Comparison of ENCODE assay signal across 8 mouse cellular contexts in genomic region chr11:105180471-105181091, GRCm38 (mm10). TPM values are rescaled to one million over a fixed set of nuclear protein-coding genes. Genes with fewer than 3 reads are reported as not detected.
DNase-seq lines count a peak whose midpoint lies in the region; ATAC-seq and TF ChIP-seq lines count a peak whose summit lies in the region.

No protein-coding gene starts in this region.

- H3K4me1 ChIP-seq in intestine, embryonic 15.5 days (replicated peaks) = peaks cover 9% of the 10 kb centered on the region
- H3K4me1 ChIP-seq in limb, embryonic 14.5 days (ENCODE audit: control insufficient read depth, insufficient read depth, low read length) = peaks cover 16% of the 10 kb centered on the region
- H3K4me1 ChIP-seq in midbrain, embryonic 14.5 days (ENCODE audit: control insufficient read depth, insufficient read depth, low read length) = peaks cover 18% of the 10 kb centered on the region

- TF ChIP-seq POLR2A in limb, embryonic 14.5 days (IDR thresholded peaks at IDR 0.05; ENCODE audit: borderline replicate concordance, extremely low read depth, insufficient read depth, insufficient read length) = no peak

- H3K4me3 ChIP-seq in intestine, embryonic 15.5 days (replicated peaks) = peak overlapping the region; percentile 95
- H3K4me3 ChIP-seq in limb, embryonic 14.5 days (replicated peaks; ENCODE audit: low read length) = peak overlapping the region; percentile 94
- H3K4me3 ChIP-seq in midbrain, embryonic 14.5 days (replicated peaks; ENCODE audit: low read depth, low read length) = peak overlapping the region; percentile 91

- peak; percentile 52 for ATAC-seq in intestine, embryonic 15.5 days
- peak; percentile 13; the same call in 1 of the 2 replicates for ATAC-seq in limb, embryonic 14.5 days (ENCODE audit: low FRiP score, low read depth)
- no peak; the same call in 1 of the 2 replicates for ATAC-seq in midbrain, embryonic 14.5 days (ENCODE audit: low FRiP score, low TSS enrichment)

- under 1% methylated on average over 33 of the region's 35 CpGs for WGBS in intestine, embryonic 15.5 days
- under 1% methylated on average over 24 of the region's 35 CpGs for WGBS in limb, embryonic 14.5 days
- under 1% methylated on average over 34 of the region's 35 CpGs for WGBS in midbrain, embryonic 14.5 days

- peaks cover 6% of the 10 kb centered on the region; the same call in 1 of the 2 replicates for H3K36me3 ChIP-seq in intestine, embryonic 15.5 days
- H3K36me3 ChIP-seq in limb, embryonic 14.5 days (ENCODE audit: control insufficient read depth, insufficient read depth, low read length) = peaks cover 18% of the 10 kb centered on the region
- H3K36me3 ChIP-seq in midbrain, embryonic 14.5 days (ENCODE audit: control insufficient read depth, insufficient read depth, low read length) = peaks cover 13% of the 10 kb centered on the region

- H3K4me2 ChIP-seq in intestine, embryonic 15.5 days (replicated peaks) = peak overlapping the region; percentile 85
- H3K4me2 ChIP-seq in limb, embryonic 14.5 days (replicated peaks; ENCODE audit: low read depth, low read length, severe bottlenecking) = peak overlapping the region; percentile 70
- peak overlapping the region; percentile 88 for H3K4me2 ChIP-seq in midbrain, embryonic 14.5 days (ENCODE audit: low read length)

- peak overlapping the region; percentile 99 for H3K9ac ChIP-seq in intestine, embryonic 15.5 days
- peak overlapping the region; percentile 99 for H3K9ac ChIP-seq in limb, embryonic 14.5 days (ENCODE audit: low read depth, low read length, severe bottlenecking)
- H3K9ac ChIP-seq in midbrain, embryonic 14.5 days (replicated peaks; ENCODE audit: low read length) = peak overlapping the region; percentile 97

- H3K9me3 ChIP-seq in intestine, embryonic 15.5 days = no peaks in the 10 kb centered on the region
- no peaks in the 10 kb centered on the region for H3K9me3 ChIP-seq in limb, embryonic 14.5 days (ENCODE audit: control insufficient read depth, low read length)
- no peaks in the 10 kb centered on the region for H3K9me3 ChIP-seq in midbrain, embryonic 14.5 days (ENCODE audit: control insufficient read depth, low read length)

- DNase-seq in urinary bladder, adult 18-20 months (ENCODE audit: low spot score in 2 of 2) = peak; percentile 8 to 44
- DNase-seq in urinary bladder, postnatal 10 days (ENCODE audit: low spot score) = no peak
- DNase-seq in embryo, embryonic 10.5 days (ENCODE audit: low spot score) = peak; percentile 54
- DNase-seq in gastrocnemius, postnatal 25 days = peak; percentile 55
- DNase-seq in limb, embryonic 14.5 days (ENCODE audit: low spot score) = no peak
- DNase-seq in midbrain, embryonic 14.5 days = peak; percentile 59
- DNase-seq in spleen, postnatal 36 days (ENCODE audit: low spot score in 2 of 2) = peak; percentile 33 to 43

- peak overlapping the region; percentile 95 for H3K27ac ChIP-seq in intestine, embryonic 15.5 days
- H3K27ac ChIP-seq in limb, embryonic 14.5 days (replicated peaks; ENCODE audit: low read depth, low read length) = peak overlapping the region; percentile 93
- peak overlapping the region; percentile 93 for H3K27ac ChIP-seq in midbrain, embryonic 14.5 days (replicated peaks; ENCODE audit: low read depth, low read length)

- no peaks in the 10 kb centered on the region for H3K27me3 ChIP-seq in intestine, embryonic 15.5 days (replicated peaks)
- H3K27me3 ChIP-seq in limb, embryonic 14.5 days (ENCODE audit: control insufficient read depth, insufficient read depth, low read length) = no peaks in the 10 kb centered on the region
- H3K27me3 ChIP-seq in midbrain, embryonic 14.5 days (ENCODE audit: control insufficient read depth, insufficient read depth, low read length) = no peaks in the 10 kb centered on the region

RNA-seq across cellular contexts. Expression of gene Tlk2, which starts 2.0 kb away (rescaled TPM):
- 10 to 100 TPM; 33.8 to 35.8 TPM for total RNA-seq in gastrocnemius, postnatal 25 days (2021)
- polyA plus RNA-seq in intestine, embryonic 15.5 days (2015; fragmentation: Nextera tagmentation; extraction: Ambion mirVana) = 12.7 and 16.0 TPM in 2 replicates
- polyA plus RNA-seq in limb, embryonic 14.5 days (2012; rRNA removed) = 41.0 and 49.9 TPM in 2 replicates
- 27.8 and 29.6 TPM in 2 replicates for polyA plus RNA-seq in limb, embryonic 14.5 days (2014; fragmentation: Nextera tagmentation; extraction: Ambion mirVana)
- 27.0 and 29.3 TPM in 2 replicates for polyA plus RNA-seq in midbrain, embryonic 14.5 days (2014; fragmentation: Nextera tagmentation; extraction: Ambion mirVana)

RNA-seq across cellular contexts. Expression of gene Gm10842, which starts 33.9 kb away (rescaled TPM):
- not detected for total RNA-seq in gastrocnemius, postnatal 25 days (2021)
- polyA plus RNA-seq in intestine, embryonic 15.5 days (2015; fragmentation: Nextera tagmentation; extraction: Ambion mirVana) = not detected in 2 replicates
- polyA plus RNA-seq in limb, embryonic 14.5 days (2012; rRNA removed) = not detected in 2 replicates
- not detected in 2 replicates for polyA plus RNA-seq in limb, embryonic 14.5 days (2014; fragmentation: Nextera tagmentation; extraction: Ambion mirVana)
- not detected in 2 replicates for polyA plus RNA-seq in midbrain, embryonic 14.5 days (2014; fragmentation: Nextera tagmentation; extraction: Ambion mirVana)

RNA-seq across cellular contexts. Expression of gene Mettl2, which starts 54.4 kb away (rescaled TPM):
- 1 to 10 TPM; 6.7 to 6.8 TPM for total RNA-seq in gastrocnemius, postnatal 25 days (2021)
- polyA plus RNA-seq in intestine, embryonic 15.5 days (2015; fragmentation: Nextera tagmentation; extraction: Ambion mirVana) = 36.2 and 38.0 TPM in 2 replicates
- polyA plus RNA-seq in limb, embryonic 14.5 days (2012; rRNA removed) = 41.4 and 46.7 TPM in 2 replicates
- 31.9 and 41.4 TPM in 2 replicates for polyA plus RNA-seq in limb, embryonic 14.5 days (2014; fragmentation: Nextera tagmentation; extraction: Ambion mirVana)
- 29.2 and 30.9 TPM in 2 replicates for polyA plus RNA-seq in midbrain, embryonic 14.5 days (2014; fragmentation: Nextera tagmentation; extraction: Ambion mirVana)

Comparison
In these comparisons a context has a peak if more than half of its experiments do, and no peak if none do; other contexts are left out.
1. DNase-seq: peak in urinary bladder, adult 18-20 months (2 of 2), embryo, embryonic 10.5 days (single experiment), gastrocnemius, postnatal 25 days (single experiment), midbrain, embryonic 14.5 days (single experiment) and spleen, postnatal 36 days (2 of 2); none in urinary bladder, postnatal 10 days (single experiment) and limb, embryonic 14.5 days (single experiment).
2. Peak in every context shown above with its lines, with median percentiles within 50 percentile points of each other: H3K27ac ChIP-seq, H3K4me2 ChIP-seq, H3K4me3 ChIP-seq and H3K9ac ChIP-seq.